Mouse (Mus musculus) mesoderm, embryonic 11.5 days (tissue): ENCODE data around the gene Numbl.

ENCODE experiments used
- DNase-seq: peaks from one replicate; pipeline ENCODE4 v3.0.0-alpha.2; 2012; ENCODE audit warnings: low read depth, low spot score

The Numbl gene

GRCm38 (mm10) chr7:27324161-27324560, 65.9 kb downstream of the Numbl start:
- DNase-seq = no peak

- no peak for DNase-seq
Measured at GRCm38 (mm10) chr7:27324928-27325327, 66.7 kb downstream of the Numbl start.

- DNase-seq = peak; percentile 57
Measured at GRCm38 (mm10) chr7:27325697-27326096, 67.5 kb downstream of the Numbl start.

- DNase-seq = no peak
Measured at GRCm38 (mm10) chr7:27326101-27326880, 68.1 kb downstream of the Numbl start.

- DNase-seq = no peak
Measured at GRCm38 (mm10) chr7:27327500-27327899, 69.3 kb downstream of the Numbl start.

- DNase-seq = no peak
Measured at GRCm38 (mm10) chr7:27328161-27328560, 69.9 kb downstream of the Numbl start.

GRCm38 (mm10) chr7:27328648-27329047, 70.4 kb downstream of the Numbl start:
- DNase-seq = no peak

- DNase-seq = peak; percentile 81
Measured at GRCm38 (mm10) chr7:27329326-27329947, 71.2 kb downstream of the Numbl start.

GRCm38 (mm10) chr7:27329981-27330380, 71.7 kb downstream of the Numbl start:
- DNase-seq = no peak

- DNase-seq = peak; percentile 78
Measured at GRCm38 (mm10) chr7:27330709-27331540, 72.7 kb downstream of the Numbl start.

GRCm38 (mm10) chr7:27331541-27331851, 73.3 kb downstream of the Numbl start:
- DNase-seq = no peak
